17 mouse cellular contexts compared by ENCODE assay signal in genomic region chr12:71001456-71001855, GRCm38 (mm10). TPM values are rescaled to one million over a fixed set of nuclear protein-coding genes. Genes with fewer than 3 reads are reported as not detected.
DNase-seq lines count a peak whose midpoint lies in the region; ATAC-seq and TF ChIP-seq lines count a peak whose summit lies in the region.
"Had no signal": no experiment of that assay in that cellular context is flagged by ENCODE, and none has a peak within 500 bp of the region (broad histone marks: within the 10 kb centered on the region; RNA-seq: fewer than 3 reads in every experiment).

No protein-coding gene starts in this region.

- TF ChIP-seq POLR2A in bone marrow macrophage, adult 2 months (IDR thresholded peaks at IDR 0.05; ENCODE audit: borderline replicate concordance, low read depth, low read length): no peak
- TF ChIP-seq POLR2A in limb, embryonic 14.5 days (IDR thresholded peaks at IDR 0.05; ENCODE audit: borderline replicate concordance, extremely low read depth, insufficient read depth, insufficient read length): no peak

- TF ChIP-seq CTCF in bone marrow macrophage, adult 2 months (IDR thresholded peaks at IDR 0.05; ENCODE audit: low read depth, low read length): no peak

- H3K4me3 ChIP-seq in bone marrow macrophage, adult 2 months (ENCODE audit: insufficient read depth, low read length): no peak overlapping the region
- H3K4me3 ChIP-seq in embryonic facial prominence, embryonic 14.5 days (ENCODE audit: low read depth, low read length): no peak overlapping the region
- no peak overlapping the region for H3K4me3 ChIP-seq in limb, embryonic 14.5 days (replicated peaks; ENCODE audit: low read length)
- H3K4me3 ChIP-seq: heart, embryonic 12.5 days had no signal

- ATAC-seq in embryonic facial prominence, embryonic 14.5 days (ENCODE audit: low read depth): no peak
- ATAC-seq in limb, embryonic 14.5 days (ENCODE audit: low FRiP score, low read depth): no peak
- ATAC-seq: CD4-positive, CD25-positive, alpha-beta regulatory T cell, adult 4 months; forebrain, postnatal 0 days; intestine, embryonic 16.5 days; midbrain, embryonic 16.5 days had no signal

- 71% methylated on average over 6 of the region's 6 CpGs for WGBS in embryonic facial prominence, embryonic 14.5 days
- 69% methylated on average over 6 of the region's 6 CpGs for WGBS in limb, embryonic 14.5 days

- H3K4me2 ChIP-seq in embryonic facial prominence, embryonic 14.5 days (ENCODE audit: low read depth, low read length): no peak overlapping the region
- H3K4me2 ChIP-seq in limb, embryonic 14.5 days (replicated peaks; ENCODE audit: low read depth, low read length, severe bottlenecking): no peak overlapping the region
- H3K4me2 ChIP-seq: heart, embryonic 12.5 days; lung, embryonic 14.5 days had no signal

- no peaks in the 10 kb centered on the region for H3K27me3 ChIP-seq in embryonic facial prominence, embryonic 14.5 days (replicated peaks; ENCODE audit: control insufficient read depth, insufficient read depth, low read length)
- H3K27me3 ChIP-seq in limb, embryonic 14.5 days (ENCODE audit: control insufficient read depth, insufficient read depth, low read length): no peaks in the 10 kb centered on the region
- H3K27me3 ChIP-seq: heart, embryonic 12.5 days had no signal

- peak overlapping the region; percentile 33 for H3K27ac ChIP-seq in bone marrow macrophage, adult 2 months (ENCODE audit: insufficient read depth, low read depth, low read length)
- peak overlapping the region; percentile 55; the same call in 1 of the 2 replicates for H3K27ac ChIP-seq in embryonic facial prominence, embryonic 14.5 days (replicated peaks; ENCODE audit: low read depth, low read length)
- H3K27ac ChIP-seq in limb, embryonic 14.5 days (replicated peaks; ENCODE audit: low read depth, low read length): 0 out of 2 replicates have a peak overlapping the region, but pooled peaks have one; percentile 1

- no peak overlapping the region for H3K9ac ChIP-seq in embryonic facial prominence, embryonic 14.5 days (ENCODE audit: low read depth, low read length)
- no peak overlapping the region; the same call in 1 of the 2 replicates for H3K9ac ChIP-seq in limb, embryonic 14.5 days (ENCODE audit: low read depth, low read length, severe bottlenecking)
- H3K9ac ChIP-seq: forebrain, postnatal 0 days; heart, embryonic 12.5 days; lung, embryonic 14.5 days had no signal

- peaks cover 64% of the 10 kb centered on the region for H3K4me1 ChIP-seq in bone marrow macrophage, adult 2 months (ENCODE audit: control insufficient read depth, insufficient read depth, low read length)
- no peaks in the 10 kb centered on the region for H3K4me1 ChIP-seq in embryonic facial prominence, embryonic 14.5 days (ENCODE audit: control insufficient read depth, insufficient read depth, low read length)
- peaks cover 6% of the 10 kb centered on the region for H3K4me1 ChIP-seq in limb, embryonic 14.5 days (ENCODE audit: control insufficient read depth, insufficient read depth, low read length)

- H3K36me3 ChIP-seq in embryonic facial prominence, embryonic 14.5 days (ENCODE audit: control insufficient read depth, insufficient read depth, low read length): peaks cover 54% of the 10 kb centered on the region
- H3K36me3 ChIP-seq in limb, embryonic 14.5 days (ENCODE audit: control insufficient read depth, insufficient read depth, low read length): peaks cover 46% of the 10 kb centered on the region

- peak; percentile 25 for DNase-seq in kidney, adult 18-20 months
- DNase-seq in kidney, postnatal 4 days: no peak
- DNase-seq in embryonic facial prominence, embryonic 14.5 days (ENCODE audit: low spot score): no peak
- no peak for DNase-seq in limb, embryonic 14.5 days (ENCODE audit: low spot score)
- no peak for DNase-seq in lung, adult 18-20 months
- DNase-seq in cerebellum, adult 18-20 months: no peak
- DNase-seq: adrenal gland, postnatal 10 days; cerebellum, postnatal 10 days; forebrain, postnatal 0 days; gastrocnemius, postnatal 25 days; layer of hippocampus, postnatal 36 days; lung, embryonic 14.5 days had no signal

- no peaks in the 10 kb centered on the region for H3K9me3 ChIP-seq in embryonic facial prominence, embryonic 14.5 days (ENCODE audit: control insufficient read depth, low read length)
- no peaks in the 10 kb centered on the region for H3K9me3 ChIP-seq in limb, embryonic 14.5 days (ENCODE audit: control insufficient read depth, low read length)
- H3K9me3 ChIP-seq: heart, embryonic 12.5 days had no signal

RNA-seq across cellular contexts. Expression of gene Arid4a, which starts 14.3 kb away (rescaled TPM):
- polyA plus RNA-seq in bone marrow macrophage, adult 2 months (2012; ENCODE audit: insufficient read depth, insufficient read length, missing spikeins): 68.0 and 78.1 TPM in 2 replicates
- polyA plus RNA-seq in embryonic facial prominence, embryonic 14.5 days (2014; fragmentation: Nextera tagmentation; extraction: Ambion mirVana): 28.6 and 32.5 TPM in 2 replicates
- 7.3 and 11.7 TPM in 2 replicates for polyA plus RNA-seq in limb, embryonic 14.5 days (2012; rRNA removed)
- 32.2 and 40.8 TPM in 2 replicates for polyA plus RNA-seq in limb, embryonic 14.5 days (2014; fragmentation: Nextera tagmentation; extraction: Ambion mirVana)

RNA-seq across cellular contexts. Expression of gene Psma3, which starts 27.0 kb away (rescaled TPM):
- polyA plus RNA-seq in bone marrow macrophage, adult 2 months (2012; ENCODE audit: insufficient read depth, insufficient read length, missing spikeins): 153 and 169 TPM in 2 replicates
- polyA plus RNA-seq in embryonic facial prominence, embryonic 14.5 days (2014; fragmentation: Nextera tagmentation; extraction: Ambion mirVana): 589 and 594 TPM in 2 replicates
- 196 and 245 TPM in 2 replicates for polyA plus RNA-seq in limb, embryonic 14.5 days (2012; rRNA removed)
- polyA plus RNA-seq in limb, embryonic 14.5 days (2014; fragmentation: Nextera tagmentation; extraction: Ambion mirVana): 543 and 594 TPM in 2 replicates

Comparison
In these comparisons a context has a peak if more than half of its experiments do, and no peak if none do; other contexts are left out.
1. H3K27ac ChIP-seq: peak in every context shown above with its lines; median percentile 55 in embryonic facial prominence, embryonic 14.5 days; 33 in bone marrow macrophage, adult 2 months; 1 in limb, embryonic 14.5 days.